Mouse (Mus musculus): ENCODE results near the gene Dffa. TPM values are rescaled to one million over a fixed set of nuclear protein-coding genes. Genes with fewer than 3 reads are reported as not detected.
"Not testable (repeated sequence)": the region's sequence is repeated elsewhere in the genome, so short reads cannot be mapped to it uniquely, and the experiment has no call there.

The Dffa gene
- total RNA-seq, 2 experiments from 2014 or later: 52.3 to 62.9 TPM

- intact Hi-C loops (cut with DNase I): no loop called here
- no peak for DNase-seq (ENCODE audit: low spot score in 2 of 2)
These were observed 12.6 kb upstream of the Dffa start for GRCm38 (mm10) chr4:149091364-149091763.

- intact Hi-C loops (cut with DNase I): no loop called here
- DNase-seq (ENCODE audit: low spot score in 2 of 2): no peak
These were observed 6.0 kb upstream of the Dffa start for GRCm38 (mm10) chr4:149097956-149098355.

- intact Hi-C loops (cut with DNase I): no loop called here
- no peak for DNase-seq (ENCODE audit: low spot score in 2 of 2)
These were observed 5.4 kb upstream of the Dffa start for GRCm38 (mm10) chr4:149098571-149098970.

- intact Hi-C loops (cut with DNase I): no loop called here
- DNase-seq (ENCODE audit: low spot score in 2 of 2): peak; percentile 88 to 91
These were observed 4.5 kb upstream of the Dffa start, which contains the start of gene Pex14 for GRCm38 (mm10) chr4:149099369-149100017. Pex14 (minus strand) TSS chr4:149099876.

GRCm38 (mm10) chr4:149100449-149100848 lies 3.5 kb upstream of the Dffa start:
- intact Hi-C loops (cut with DNase I): not testable (repeated sequence)

GRCm38 (mm10) chr4:149101456-149101855 lies 2.5 kb upstream of the Dffa start:
- intact Hi-C loops (cut with DNase I): no loop called here
- DNase-seq (ENCODE audit: low spot score in 2 of 2): no peak

More at GRCm38 (mm10) chr4:149100449-149100848, 3.5 kb upstream of the Dffa start:
- not testable (repeated sequence) for DNase-seq (ENCODE audit: low spot score in 2 of 2)

- intact Hi-C loops (cut with DNase I); DNase-seq (ENCODE audit: low spot score in 2 of 2): not testable (repeated sequence)
These were observed 16.1 kb downstream of the Dffa start for GRCm38 (mm10) chr4:149119978-149120562.

GRCm38 (mm10) chr4:149123432-149123831 lies 19.5 kb downstream of the Dffa start:
- no peak for DNase-seq (ENCODE audit: low spot score in 2 of 2)
- intact Hi-C loops (cut with DNase I): no loop called here

GRCm38 (mm10) chr4:149125341-149126114 lies 21.6 kb downstream of the Dffa start:
- intact Hi-C loops (cut with DNase I): no loop called here
- no peak for DNase-seq (ENCODE audit: low spot score in 2 of 2)

GRCm38 (mm10) chr4:149126115-149126509 lies 22.2 kb downstream of the Dffa start:
- intact Hi-C loops (cut with DNase I): no loop called here

GRCm38 (mm10) chr4:149126663-149127062 lies 22.7 kb downstream of the Dffa start, which contains the start of gene Cort:
Cort (minus strand) TSS chr4:149126763.
- intact Hi-C loops (cut with DNase I): no loop called here
- no peak for DNase-seq (ENCODE audit: low spot score in 2 of 2)

More at GRCm38 (mm10) chr4:149126115-149126509, 22.2 kb downstream of the Dffa start:
- DNase-seq (ENCODE audit: low spot score in 2 of 2): no peak

- intact Hi-C loops (cut with DNase I): no loop called here
- peak; percentile 27 to 40 for DNase-seq (ENCODE audit: low spot score in 2 of 2)
These were observed 24.5 kb downstream of the Dffa start for GRCm38 (mm10) chr4:149128467-149128866.

- intact Hi-C loops (cut with DNase I): no loop called here
- DNase-seq (ENCODE audit: low spot score in 2 of 2): no peak
These were observed 27.2 kb downstream of the Dffa start for GRCm38 (mm10) chr4:149131021-149131752.

GRCm38 (mm10) chr4:149131789-149132565 lies 28.0 kb downstream of the Dffa start:
- intact Hi-C loops (cut with DNase I): no loop called here
- DNase-seq (ENCODE audit: low spot score in 2 of 2): no peak

GRCm38 (mm10) chr4:149133395-149133794 lies 29.4 kb downstream of the Dffa start:
- intact Hi-C loops (cut with DNase I): no loop called here
- DNase-seq (ENCODE audit: low spot score in 2 of 2): no peak

GRCm38 (mm10) chr4:149136116-149136850 lies 32.3 kb downstream of the Dffa start:
- intact Hi-C loops (cut with DNase I): no loop called here
- no peak for DNase-seq (ENCODE audit: low spot score in 2 of 2)

- peak; percentile 89 for DNase-seq (ENCODE audit: low spot score in 2 of 2)
- intact Hi-C loops (cut with DNase I): no loop called here
These were observed 33.2 kb downstream of the Dffa start, which contains the start of gene Cenps for GRCm38 (mm10) chr4:149136982-149137770. Cenps (minus strand) TSS chr4:149137629.

- intact Hi-C loops (cut with DNase I): no loop called here
- no peak for DNase-seq (ENCODE audit: low spot score in 2 of 2)
These were observed 34.6 kb downstream of the Dffa start for GRCm38 (mm10) chr4:149138515-149138914.

Measured in left cerebral cortex, postnatal 36 days (tissue).